Mouse (Mus musculus) left cerebral cortex, postnatal 36 days (tissue): Measurements from ENCODE around the gene Iffo1. TPM values are rescaled to one million over a fixed set of nuclear protein-coding genes. Genes with fewer than 3 reads are reported as not detected.
"Not testable (repeated sequence)": the region's sequence is repeated elsewhere in the genome, so short reads cannot be mapped to it uniquely, and the experiment has no call there.

ENCODE experiments used
- DNase-seq, 2 experiments: peaks; one replicate each; pipeline ENCODE4 v3.0.0; 2021 to 2022; ENCODE audit warnings: low spot score in 2 of 2, mixed read lengths in 1 of 2
- intact Hi-C: fragments of 180-260 bp; cut with DNase I; formaldehyde crosslinking; loops from one replicate; pipeline ENCODE4 v1.15.1; 2025
- total RNA-seq, 2 experiments: library from RNA; stranded (reverse); gene quantifications; 2 replicates each; pipeline ENCODE4 v1.2.3; 2021

Iffo1 gene
- total RNA-seq, 2 experiments from 2014 or later, result 63.0 to 67.2 TPM

GRCm38 (mm10) chr6:125156903-125157614, 12.0 kb downstream of the Iffo1 start:
- DNase-seq, result no peak
- intact Hi-C loops, result no loop called here

DNA sequence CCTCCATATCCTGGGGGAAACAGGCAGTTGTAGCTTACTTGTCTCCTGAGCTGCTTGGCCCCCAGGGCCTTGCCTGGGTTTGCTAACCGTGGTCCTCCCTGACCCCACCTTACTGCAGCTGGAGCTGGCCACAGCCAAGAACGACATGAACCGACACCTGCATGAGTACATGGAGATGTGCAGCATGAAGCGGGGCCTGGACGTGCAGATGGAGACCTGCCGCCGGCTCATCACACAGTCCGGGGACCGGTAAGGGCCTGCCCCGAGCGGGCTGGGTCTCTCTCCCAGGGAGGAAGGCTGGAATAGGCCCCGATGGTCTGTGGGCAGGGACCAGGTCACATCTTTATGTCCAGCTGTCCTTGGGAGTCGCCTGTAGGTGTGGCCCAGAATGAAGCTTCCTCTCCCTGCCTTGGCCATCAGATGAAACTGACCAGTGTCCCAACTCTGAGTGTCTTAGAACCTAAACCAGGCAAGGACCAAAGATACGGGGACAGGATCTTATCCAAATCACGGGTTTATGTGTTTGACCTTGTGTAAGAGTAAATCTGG, 14.0 kb downstream of the Iffo1 start:
- intact Hi-C loops, result no loop called here
- no peak for DNase-seq

DNA sequence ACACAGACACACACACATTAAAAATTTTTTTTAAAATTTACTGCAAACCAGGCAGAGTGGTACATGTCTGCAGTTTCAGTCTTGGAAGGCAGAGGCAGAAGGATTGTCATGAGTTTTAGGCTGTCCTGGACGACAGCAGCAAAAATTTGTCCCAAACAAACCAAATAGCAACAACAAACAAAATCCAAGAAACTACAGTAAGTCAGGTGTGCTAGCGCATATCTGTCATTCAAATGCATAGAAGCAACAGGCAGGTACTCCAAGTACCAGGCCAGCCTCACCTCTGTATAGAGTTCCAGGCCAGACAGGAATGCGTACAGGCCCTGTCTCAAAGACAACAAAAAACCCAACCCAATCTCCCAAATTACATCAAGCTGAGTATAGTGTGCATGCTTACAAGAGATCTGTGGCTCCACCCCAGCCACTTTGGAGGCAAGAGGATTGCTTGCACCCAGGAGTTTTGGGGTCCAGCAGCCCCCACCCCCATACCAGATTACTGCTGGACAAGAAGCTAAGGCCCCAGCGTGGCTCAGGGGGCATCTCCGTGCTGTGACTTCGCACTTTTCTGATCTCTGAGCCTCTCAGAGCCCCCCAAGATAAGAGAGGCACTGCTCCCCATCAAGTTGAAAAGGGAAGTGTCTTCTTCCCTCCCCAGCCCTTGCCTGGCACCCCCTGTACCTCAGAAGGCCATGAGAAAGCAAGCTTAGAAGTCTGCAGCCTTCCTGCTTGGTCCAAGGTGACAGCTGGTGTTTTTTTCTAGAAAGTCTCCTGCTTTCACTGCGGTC, 14.9 kb downstream of the Iffo1 start:
- intact Hi-C loops, result no loop called here
- DNase-seq, result no peak

- DNase-seq, result no peak
- intact Hi-C loops, result no loop called here
Observed at GRCm38 (mm10) chr6:125160558-125160853, 15.5 kb downstream of the Iffo1 start.

DNA sequence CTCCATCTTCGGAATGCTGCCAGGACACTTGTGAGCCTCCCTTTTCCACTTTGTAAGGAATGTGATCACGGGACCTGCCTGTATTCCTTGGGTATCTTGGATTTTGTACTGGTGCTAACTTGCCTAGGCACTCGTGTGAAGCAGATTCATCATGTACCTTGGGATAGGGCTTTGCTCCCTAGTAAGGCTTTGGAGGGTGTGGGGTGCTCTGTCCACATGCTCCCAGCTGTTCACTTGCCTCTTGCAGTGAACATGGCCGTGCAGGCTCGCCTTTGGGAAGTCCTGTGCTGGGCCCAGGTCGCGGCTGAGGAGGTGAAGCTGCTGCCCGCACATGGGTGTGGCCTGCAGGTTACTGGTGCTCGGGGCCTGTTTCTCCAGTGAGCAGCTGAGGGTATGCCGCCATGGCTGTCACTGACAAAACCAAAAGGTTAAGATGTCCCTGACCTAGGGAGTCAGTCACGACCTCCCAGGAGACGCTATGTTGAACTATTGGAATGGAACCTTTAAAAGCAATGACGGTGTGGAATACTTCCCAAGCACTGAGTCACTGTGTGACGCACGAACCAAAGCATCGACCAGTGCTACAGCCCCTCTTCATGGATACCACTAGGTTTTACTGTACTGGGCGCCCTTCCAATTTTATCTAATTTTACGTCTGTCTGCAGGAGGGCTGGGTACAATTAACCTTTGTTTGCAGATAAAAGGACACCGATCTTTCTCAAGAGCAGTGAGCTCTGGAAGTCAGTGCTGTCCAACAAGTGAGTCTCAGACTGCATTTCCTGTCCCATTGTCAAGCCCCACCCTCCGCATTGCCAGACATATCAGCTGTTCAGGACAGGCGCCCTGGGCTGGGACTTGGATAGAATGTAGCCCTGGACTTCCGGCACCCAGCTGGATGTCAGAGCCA, 16.1 kb downstream of the Iffo1 start:
- DNase-seq, result peak; percentile 63 to 67

DNA sequence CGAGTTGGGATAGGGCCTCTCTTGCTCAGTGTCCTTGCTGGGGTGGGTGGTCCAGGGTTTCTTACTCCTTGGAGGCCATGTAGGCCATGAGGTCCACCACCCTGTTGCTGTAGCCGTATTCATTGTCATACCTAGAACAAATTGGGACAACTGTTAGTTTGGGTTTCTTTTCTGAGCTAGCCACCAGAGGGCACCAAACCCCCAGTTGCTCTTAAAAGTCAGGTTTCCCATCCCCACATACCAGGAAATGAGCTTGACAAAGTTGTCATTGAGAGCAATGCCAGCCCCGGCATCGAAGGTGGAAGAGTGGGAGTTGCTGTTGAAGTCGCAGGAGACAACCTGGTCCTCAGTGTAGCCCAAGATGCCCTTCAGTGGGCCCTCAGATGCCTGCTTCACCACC, 16.9 kb downstream of the Iffo1 start:
- peak; percentile 52 to 70 for DNase-seq
- intact Hi-C loops, result not testable (repeated sequence)

More for the DNA sequence above, 16.1 kb downstream of the Iffo1 start:
- intact Hi-C loops, result no loop called here

GRCm38 (mm10) chr6:125162615-125163305, 17.7 kb downstream of the Iffo1 start:
- intact Hi-C loops, DNase-seq: not testable (repeated sequence)

DNA sequence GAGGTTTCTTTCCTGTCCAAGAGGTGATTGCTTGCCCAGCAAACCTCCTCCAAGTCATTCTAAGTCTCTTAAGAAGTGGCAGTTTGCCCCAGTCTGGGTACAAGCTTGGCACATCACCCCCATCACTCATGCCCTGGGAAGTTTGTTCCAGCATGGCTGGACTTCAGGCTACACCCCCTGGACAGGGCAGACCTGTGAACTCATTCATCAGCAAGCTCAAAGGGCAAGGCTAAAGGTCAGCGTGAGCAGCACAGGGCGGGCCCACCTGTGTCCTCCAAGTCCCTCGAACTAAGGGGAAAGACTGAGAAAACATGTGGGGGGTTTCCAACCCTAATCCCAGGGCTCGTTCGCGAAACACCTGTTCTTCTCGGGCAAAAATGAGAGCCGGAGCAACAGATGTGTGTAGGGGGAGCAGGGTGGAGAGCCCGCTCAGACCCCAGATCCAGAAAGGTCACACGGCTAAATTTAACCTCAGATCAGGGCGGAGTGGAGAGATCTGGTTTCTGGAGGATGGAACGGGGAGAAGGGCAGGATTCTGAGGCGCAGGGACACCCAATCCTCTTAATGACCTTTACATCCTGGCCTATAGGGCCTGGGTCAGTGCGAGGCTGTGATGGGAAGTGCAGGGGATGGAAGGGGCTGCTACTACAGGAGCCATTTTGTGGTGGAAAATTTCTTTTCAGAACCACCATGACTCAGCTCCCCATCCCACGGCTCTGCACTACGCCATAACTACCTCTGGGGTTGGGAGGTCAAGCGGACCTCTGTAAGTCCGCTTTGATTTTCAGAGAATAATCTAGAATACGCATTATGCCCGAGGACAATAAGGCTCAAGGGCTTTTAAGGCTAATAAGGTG, 19.0 kb downstream of the Iffo1 start:
- intact Hi-C loops, result no loop called here
- peak in 1 of 2 experiments; percentile 41 for DNase-seq

DNA sequence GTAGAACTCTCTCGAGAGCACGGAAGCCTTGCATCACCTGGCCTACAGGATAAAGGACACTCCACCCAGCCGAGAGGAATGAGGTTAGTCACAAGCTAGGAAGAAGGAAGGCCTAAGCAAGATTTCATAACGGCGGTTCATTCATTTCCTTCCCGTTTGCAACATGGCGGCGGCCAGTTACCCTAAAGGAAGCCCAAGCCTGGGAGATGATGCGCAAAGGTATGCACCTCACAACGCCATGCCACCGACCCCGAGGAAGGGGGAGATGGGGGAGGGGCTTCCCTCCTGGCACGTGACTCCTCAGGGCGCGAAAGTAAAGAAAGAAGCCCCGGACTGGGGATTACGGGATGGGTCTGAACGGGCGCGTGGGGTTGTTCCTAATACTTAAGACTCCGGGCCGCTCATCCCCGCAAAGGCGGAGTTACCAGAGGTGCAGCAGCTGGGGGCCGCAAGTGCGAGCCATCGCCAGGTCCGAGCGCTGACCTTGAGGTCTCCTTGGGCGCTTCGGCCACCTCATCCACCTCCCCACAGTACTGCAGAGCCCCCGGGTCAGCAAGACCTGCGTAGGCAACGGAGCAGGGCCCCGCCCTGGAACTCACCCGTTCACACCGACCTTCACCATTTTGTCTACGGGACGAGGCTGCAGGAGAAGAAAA, 19.8 kb downstream of the Iffo1 start:
- peak; percentile 53 to 59 for DNase-seq

GRCm38 (mm10) chr6:125165328-125165891, 20.4 kb downstream of the Iffo1 start:
- intact Hi-C loops, result loop anchor here (1.0 to 5.0 kb wide), 3 partner anchors 20 to 106 kb away; partner anchors contain the start of genes Chd4 and Iffo1
- DNase-seq, result peak; percentile 96

More for the DNA sequence above, 19.8 kb downstream of the Iffo1 start:
- intact Hi-C loops, result loop anchor here (1.0 to 5.0 kb wide), 3 partner anchors 19 to 107 kb away; partner anchors contain the start of genes Chd4 and Iffo1

DNA sequence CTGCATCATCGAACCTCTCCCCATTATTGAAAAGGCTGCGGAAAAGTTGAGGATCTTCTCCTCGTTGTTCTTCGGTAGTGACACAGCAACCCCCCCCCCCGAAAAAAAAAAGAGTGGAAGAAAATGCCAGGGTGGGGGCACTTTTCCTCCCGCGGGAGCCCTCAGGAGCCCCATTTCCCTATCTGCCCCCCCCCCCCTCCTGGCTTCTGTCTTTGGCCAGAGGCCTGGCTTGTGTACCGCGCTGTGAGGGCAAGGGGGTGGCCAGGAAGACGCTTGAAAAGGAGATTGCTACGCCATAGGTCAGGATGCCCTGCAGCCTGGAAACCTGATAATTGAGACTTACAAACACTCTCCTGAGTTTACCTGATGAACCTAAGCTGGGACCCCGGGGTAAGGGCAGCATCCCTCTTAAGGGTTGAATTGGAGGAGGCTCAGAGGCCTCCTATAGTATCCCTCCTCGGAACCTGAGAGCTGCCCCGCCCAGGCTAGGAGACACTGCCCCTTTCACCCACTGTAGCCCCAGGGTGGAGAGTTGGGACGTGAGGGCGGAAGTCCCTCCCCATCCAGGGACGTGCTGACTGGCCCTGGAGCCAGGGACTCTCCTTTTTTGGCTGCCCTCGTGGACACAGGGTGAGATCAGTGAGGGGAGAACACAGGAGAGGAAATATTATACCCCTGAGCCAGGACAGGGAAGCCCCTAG, 21.2 kb downstream of the Iffo1 start, which contains the start of gene Gapdh:
Gene Gapdh (minus strand): TSS at position 417 of the 701 bp plus-strand sequence.
- DNase-seq, result peak; percentile 43 to 61
- intact Hi-C loops, result loop anchor here (5.0 kb wide), 1 partner anchor 69 kb away; the partner anchor contains the start of gene Chd4

DNA sequence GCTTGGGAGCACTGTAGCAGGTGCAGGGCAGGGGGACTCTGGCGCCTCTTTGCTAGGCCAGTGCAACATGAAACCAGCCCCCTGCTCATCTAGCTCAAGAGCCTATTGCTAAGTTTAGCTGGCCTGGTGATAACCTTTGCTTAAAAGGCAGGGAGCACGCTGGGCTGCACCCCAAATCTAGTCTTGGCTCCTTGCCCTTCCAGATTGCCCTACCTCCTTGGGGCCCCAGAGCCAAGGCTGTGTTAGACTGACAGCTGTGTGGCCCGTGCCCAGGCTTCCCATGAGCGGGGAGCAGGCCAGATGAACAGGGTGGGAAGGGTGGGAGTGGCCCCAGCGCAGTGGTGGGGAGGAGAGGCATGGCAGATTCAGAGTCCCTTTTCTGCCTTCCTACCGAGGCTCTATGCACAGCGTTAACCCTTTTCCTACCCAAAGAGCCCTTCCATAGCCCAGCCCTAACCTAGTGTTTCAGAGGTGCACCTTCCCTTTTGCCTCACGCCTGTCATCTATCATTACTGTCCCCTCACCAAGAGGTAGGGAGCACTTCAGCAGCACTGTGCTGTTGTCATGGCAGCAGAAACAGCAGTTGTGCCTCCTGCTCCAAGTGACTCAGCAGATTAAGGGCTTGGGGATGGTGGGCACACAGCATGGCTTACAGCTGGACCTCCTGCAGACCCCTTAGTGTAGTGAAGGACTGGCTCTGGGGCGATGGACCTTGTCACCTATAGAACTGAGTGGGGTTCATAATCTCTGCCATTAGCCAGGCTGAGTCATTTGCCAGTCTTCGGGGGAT, 22.0 kb downstream of the Iffo1 start:
- DNase-seq, result peak in 1 of 2 experiments; percentile 36
- intact Hi-C loops, result loop anchor here (5.0 kb wide), 1 partner anchor 70 kb away; the partner anchor contains the start of gene Chd4

GRCm38 (mm10) chr6:125168086-125168485, 23.0 kb downstream of the Iffo1 start:
- DNase-seq, result peak in 1 of 2 experiments; percentile 51
- intact Hi-C loops, result loop anchor here (5.0 kb wide), 1 partner anchor 71 kb away; the partner anchor contains the start of gene Chd4

GRCm38 (mm10) chr6:125170194-125170593, 25.2 kb downstream of the Iffo1 start:
- intact Hi-C loops, result no loop called here
- DNase-seq, result no peak

GRCm38 (mm10) chr6:125172474-125172873, 27.4 kb downstream of the Iffo1 start:
- DNase-seq, result no peak
- intact Hi-C loops, result no loop called here

DNA sequence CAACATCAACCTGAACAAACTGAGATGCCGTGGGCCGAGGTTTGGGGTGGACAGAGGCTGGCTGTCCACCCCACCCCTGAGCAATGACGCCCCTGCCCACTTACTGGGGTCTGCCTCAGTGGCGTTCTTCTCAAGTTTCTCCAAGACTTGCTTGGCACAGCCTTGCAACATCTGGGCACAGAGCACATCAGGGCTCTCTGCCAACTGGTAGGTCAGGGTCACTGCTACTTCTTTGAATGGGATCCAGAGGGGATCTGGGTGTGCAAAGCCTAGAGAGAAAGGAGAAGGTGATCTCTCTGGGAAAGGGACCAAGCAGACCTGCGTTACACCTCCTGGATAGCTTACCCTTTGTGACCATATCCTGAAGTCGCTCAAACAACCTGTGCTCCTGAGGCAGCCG, 28.2 kb downstream of the Iffo1 start:
- intact Hi-C loops, result no loop called here
- no peak for DNase-seq
